Mouse (Mus musculus) B cell, adult 2 months (primary cell): Measurements from ENCODE around the gene Adarb1.

ENCODE experiments used
- DNase-seq, 2 experiments: peaks; one replicate each; pipeline ENCODE4 v3.0.0; 2022

The Adarb1 gene

GRCm38 (mm10) chr10:77434457-77435151 lies 16.5 kb upstream of the Adarb1 start:
- DNase-seq = no peak

- no peak for DNase-seq
These were observed 16.0 kb upstream of the Adarb1 start for GRCm38 (mm10) chr10:77434076-77434456.

GRCm38 (mm10) chr10:77430771-77431170 lies 12.7 kb upstream of the Adarb1 start:
- DNase-seq = no peak

GRCm38 (mm10) chr10:77429921-77430320 lies 11.9 kb upstream of the Adarb1 start:
- DNase-seq = no peak

- DNase-seq = no peak
These were observed 9.5 kb upstream of the Adarb1 start for GRCm38 (mm10) chr10:77427610-77428009.

GRCm38 (mm10) chr10:77420190-77420589 lies 2.1 kb upstream of the Adarb1 start:
- DNase-seq = no peak

GRCm38 (mm10) chr10:77417240-77418102 lies 599 bp downstream of the Adarb1 start:
- DNase-seq = peak; percentile 30 to 34

- no peak for DNase-seq
These were observed 1.3 kb downstream of the Adarb1 start for GRCm38 (mm10) chr10:77416666-77417239.

- DNase-seq = no peak
These were observed 2.2 kb downstream of the Adarb1 start for GRCm38 (mm10) chr10:77415867-77416266.

GRCm38 (mm10) chr10:77413791-77414190 lies 4.3 kb downstream of the Adarb1 start:
- no peak for DNase-seq

GRCm38 (mm10) chr10:77409154-77409553 lies 8.9 kb downstream of the Adarb1 start:
- no peak for DNase-seq

GRCm38 (mm10) chr10:77408241-77408640 lies 9.8 kb downstream of the Adarb1 start:
- DNase-seq = no peak

GRCm38 (mm10) chr10:77406486-77406885 lies 11.6 kb downstream of the Adarb1 start:
- DNase-seq = no peak

- DNase-seq = no peak
These were observed 15.6 kb downstream of the Adarb1 start for GRCm38 (mm10) chr10:77402463-77402862.

- no peak for DNase-seq
These were observed 17.0 kb downstream of the Adarb1 start for GRCm38 (mm10) chr10:77401039-77401438.

- no peak for DNase-seq
These were observed 18.1 kb downstream of the Adarb1 start for GRCm38 (mm10) chr10:77399938-77400337.

- DNase-seq = no peak
These were observed 20.0 kb downstream of the Adarb1 start for GRCm38 (mm10) chr10:77398082-77398481.

GRCm38 (mm10) chr10:77397056-77397642 lies 20.9 kb downstream of the Adarb1 start:
- no peak for DNase-seq

GRCm38 (mm10) chr10:77396015-77396414 lies 22.1 kb downstream of the Adarb1 start:
- no peak for DNase-seq

GRCm38 (mm10) chr10:77391072-77391471 lies 27.0 kb downstream of the Adarb1 start:
- no peak for DNase-seq

- no peak for DNase-seq
These were observed 30.5 kb downstream of the Adarb1 start for GRCm38 (mm10) chr10:77387558-77387957.

- DNase-seq = no peak
These were observed 32.3 kb downstream of the Adarb1 start for GRCm38 (mm10) chr10:77385731-77386130.

GRCm38 (mm10) chr10:77383045-77383444 lies 35.0 kb downstream of the Adarb1 start:
- no peak for DNase-seq
